Mouse (Mus musculus): ENCODE results near the gene D430019H16Rik.
A peak's percentile ranks its signal among the peaks of the same experiment; 100 is the strongest.

The D430019H16Rik gene

GRCm38 (mm10) chr12:105534842-105535241, 81.2 kb downstream of the D430019H16Rik start:
- H3K36me3 ChIP-seq (ENCODE audit: insufficient read depth, low read length): no peaks in the 10 kb centered on the region
- peaks cover 26% of the 10 kb centered on the region for H3K4me1 ChIP-seq (replicated peaks; ENCODE audit: low read depth, low read length)
- peaks cover 14% of the 10 kb centered on the region for H3K27me3 ChIP-seq (ENCODE audit: insufficient read depth, low read length)
- H3K9me3 ChIP-seq (ENCODE audit: low read length): peaks cover 9% of the 10 kb centered on the region; the same call in 1 of the 2 replicates
- H3K4me3 ChIP-seq (replicated peaks; ENCODE audit: low read length): peak overlapping the region; percentile 39
- TF ChIP-seq CTCF (conservative IDR thresholded peaks at IDR 0.05; ENCODE audit: low read length) (no peak), POU5F1 (IDR thresholded peaks at IDR 0.05; ENCODE audit: borderline replicate concordance, low read length) (no peak), NANOG (IDR thresholded peaks at IDR 0.05; ENCODE audit: borderline replicate concordance, low read length) (peak; percentile 61)

- no peak for TF ChIP-seq CTCF (conservative IDR thresholded peaks at IDR 0.05; ENCODE audit: low read length)
- H3K4me3 ChIP-seq (replicated peaks; ENCODE audit: low read length): no peak overlapping the region
- peaks cover 33% of the 10 kb centered on the region for H3K4me1 ChIP-seq (replicated peaks; ENCODE audit: low read depth, low read length)
- peaks cover 14% of the 10 kb centered on the region for H3K27me3 ChIP-seq (ENCODE audit: insufficient read depth, low read length)
- H3K9me3 ChIP-seq (ENCODE audit: low read length): peaks cover 9% of the 10 kb centered on the region; the same call in 1 of the 2 replicates
- no peaks in the 10 kb centered on the region for H3K36me3 ChIP-seq (ENCODE audit: insufficient read depth, low read length)
These were observed 82.5 kb downstream of the D430019H16Rik start for GRCm38 (mm10) chr12:105535968-105536760.

GRCm38 (mm10) chr12:105537162-105537561, 83.5 kb downstream of the D430019H16Rik start:
- peaks cover 9% of the 10 kb centered on the region; the same call in 1 of the 2 replicates for H3K9me3 ChIP-seq (ENCODE audit: low read length)
- H3K27me3 ChIP-seq (ENCODE audit: insufficient read depth, low read length): peaks cover 17% of the 10 kb centered on the region
- peaks cover 43% of the 10 kb centered on the region for H3K4me1 ChIP-seq (replicated peaks; ENCODE audit: low read depth, low read length)
- TF ChIP-seq NANOG (IDR thresholded peaks at IDR 0.05; ENCODE audit: borderline replicate concordance, low read length) (no peak), POU5F1 (IDR thresholded peaks at IDR 0.05; ENCODE audit: borderline replicate concordance, low read length) (no peak), CTCF (conservative IDR thresholded peaks at IDR 0.05; ENCODE audit: low read length) (no peak)
- no peak overlapping the region for H3K4me3 ChIP-seq (replicated peaks; ENCODE audit: low read length)
- no peaks in the 10 kb centered on the region for H3K36me3 ChIP-seq (ENCODE audit: insufficient read depth, low read length)

GRCm38 (mm10) chr12:105539649-105540048, 86.0 kb downstream of the D430019H16Rik start:
- H3K36me3 ChIP-seq (ENCODE audit: insufficient read depth, low read length): no peaks in the 10 kb centered on the region
- no peak overlapping the region for H3K4me3 ChIP-seq (replicated peaks; ENCODE audit: low read length)
- H3K27me3 ChIP-seq (ENCODE audit: insufficient read depth, low read length): peaks cover 24% of the 10 kb centered on the region
- H3K9me3 ChIP-seq (ENCODE audit: low read length): peaks cover 9% of the 10 kb centered on the region; the same call in 1 of the 2 replicates
- TF ChIP-seq NANOG (IDR thresholded peaks at IDR 0.05; ENCODE audit: borderline replicate concordance, low read length) (no peak), POU5F1 (IDR thresholded peaks at IDR 0.05; ENCODE audit: borderline replicate concordance, low read length) (no peak), CTCF (conservative IDR thresholded peaks at IDR 0.05; ENCODE audit: low read length) (no peak)
- peaks cover 61% of the 10 kb centered on the region for H3K4me1 ChIP-seq (replicated peaks; ENCODE audit: low read depth, low read length)

- no peaks in the 10 kb centered on the region for H3K36me3 ChIP-seq (ENCODE audit: insufficient read depth, low read length)
- TF ChIP-seq POU5F1 (IDR thresholded peaks at IDR 0.05; ENCODE audit: borderline replicate concordance, low read length) (no peak), NANOG (IDR thresholded peaks at IDR 0.05; ENCODE audit: borderline replicate concordance, low read length) (no peak)
- H3K4me3 ChIP-seq (replicated peaks; ENCODE audit: low read length): no peak overlapping the region
- peaks cover 64% of the 10 kb centered on the region for H3K4me1 ChIP-seq (replicated peaks; ENCODE audit: low read depth, low read length)
- peaks cover 23% of the 10 kb centered on the region for H3K27me3 ChIP-seq (ENCODE audit: insufficient read depth, low read length)
- peaks cover 9% of the 10 kb centered on the region; the same call in 1 of the 2 replicates for H3K9me3 ChIP-seq (ENCODE audit: low read length)
These were observed 88.1 kb downstream of the D430019H16Rik start for GRCm38 (mm10) chr12:105541590-105542402.

GRCm38 (mm10) chr12:105542513-105542912, 88.9 kb downstream of the D430019H16Rik start:
- peaks cover 21% of the 10 kb centered on the region for H3K27me3 ChIP-seq (ENCODE audit: insufficient read depth, low read length)
- H3K36me3 ChIP-seq (ENCODE audit: insufficient read depth, low read length): no peaks in the 10 kb centered on the region
- no peak for TF ChIP-seq NANOG (IDR thresholded peaks at IDR 0.05; ENCODE audit: borderline replicate concordance, low read length)
- TF ChIP-seq CTCF (conservative IDR thresholded peaks at IDR 0.05; ENCODE audit: low read length): no peak
- H3K9me3 ChIP-seq (ENCODE audit: low read length): peaks cover 9% of the 10 kb centered on the region; the same call in 1 of the 2 replicates
- no peak overlapping the region for H3K4me3 ChIP-seq (replicated peaks; ENCODE audit: low read length)
- H3K4me1 ChIP-seq (replicated peaks; ENCODE audit: low read depth, low read length): peaks cover 72% of the 10 kb centered on the region
